Mouse (Mus musculus) urinary bladder, postnatal 36 days (tissue): ENCODE results near the gene Bcl9.
A peak's percentile ranks its signal among the peaks of the same experiment; 100 is the strongest.

ENCODE experiments used
- DNase-seq, 2 experiments: peaks; one replicate each; pipeline ENCODE4 v3.0.0; 2022; ENCODE audit warnings: low spot score in 2 of 2, mixed read lengths in 1 of 2

The Bcl9 gene

GRCm38 (mm10) chr3:97297553-97298432, at the start of gene Bcl9:
TSS of gene Bcl9 (minus strand) at chr3:97297917.
- DNase-seq: peak; percentile 70 to 78

DNA sequence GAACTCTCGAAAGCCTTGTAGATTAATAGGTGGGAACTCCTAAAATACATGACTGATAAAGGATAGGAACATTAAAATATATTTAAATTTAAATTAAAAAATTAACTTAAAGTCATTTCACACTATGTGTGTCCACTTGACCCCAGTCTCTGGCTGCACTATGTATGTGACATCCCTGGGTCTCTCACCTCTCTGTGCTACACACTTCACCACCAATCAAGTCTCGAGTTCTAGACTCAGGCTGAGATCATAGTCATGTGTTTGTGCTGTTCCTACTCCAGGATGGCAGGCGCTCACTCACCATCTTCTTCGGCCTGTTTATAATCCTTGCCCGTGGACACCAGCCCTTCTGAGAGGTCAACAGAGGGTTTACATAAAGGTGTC, 41.5 kb upstream of the Bcl9 start:
- DNase-seq: no peak

- peak; percentile 86 to 87 for DNase-seq
Measured at GRCm38 (mm10) chr3:97338522-97339192, 40.9 kb upstream of the Bcl9 start.

DNA sequence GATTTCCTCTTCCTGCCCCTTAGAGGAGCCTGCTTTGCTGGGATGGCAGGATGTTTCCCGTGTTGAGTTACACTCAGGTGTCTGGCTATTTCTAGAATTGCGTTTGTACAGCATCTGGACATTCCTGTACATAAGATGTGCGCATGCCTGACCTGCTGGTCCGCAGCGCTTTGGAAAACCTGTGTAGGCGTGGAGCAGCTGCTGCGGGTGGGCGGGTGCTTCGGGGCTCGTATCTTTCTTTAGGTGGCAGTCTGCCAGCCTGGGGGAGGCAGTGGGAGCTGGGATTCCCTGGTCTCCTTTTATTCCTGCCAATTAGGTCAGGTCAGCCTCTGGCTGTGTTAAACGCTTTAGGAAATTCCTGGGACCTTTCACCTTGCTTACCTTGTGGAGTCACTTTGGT, 39.6 kb upstream of the Bcl9 start:
- DNase-seq: peak in 1 of 2 experiments; percentile 41

DNA sequence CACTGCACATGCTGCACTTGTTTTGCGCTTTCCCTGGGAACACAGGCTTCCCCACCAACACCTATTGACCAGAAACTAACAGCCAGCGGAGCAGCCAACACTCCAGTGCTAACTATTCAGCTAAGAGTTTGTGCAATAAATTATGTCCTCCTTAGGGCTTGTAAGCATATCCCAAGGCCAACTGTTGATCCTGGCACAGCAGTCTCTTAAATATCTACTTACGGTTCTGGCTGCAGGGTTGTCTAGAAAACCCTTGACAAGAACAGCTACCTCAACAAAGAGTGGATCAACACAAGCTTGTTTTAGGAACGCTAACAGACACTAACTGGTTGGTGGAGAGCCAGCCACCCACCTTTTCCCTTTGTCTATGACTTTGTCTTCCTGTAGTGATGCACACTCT, 38.6 kb upstream of the Bcl9 start:
- DNase-seq: no peak

DNA sequence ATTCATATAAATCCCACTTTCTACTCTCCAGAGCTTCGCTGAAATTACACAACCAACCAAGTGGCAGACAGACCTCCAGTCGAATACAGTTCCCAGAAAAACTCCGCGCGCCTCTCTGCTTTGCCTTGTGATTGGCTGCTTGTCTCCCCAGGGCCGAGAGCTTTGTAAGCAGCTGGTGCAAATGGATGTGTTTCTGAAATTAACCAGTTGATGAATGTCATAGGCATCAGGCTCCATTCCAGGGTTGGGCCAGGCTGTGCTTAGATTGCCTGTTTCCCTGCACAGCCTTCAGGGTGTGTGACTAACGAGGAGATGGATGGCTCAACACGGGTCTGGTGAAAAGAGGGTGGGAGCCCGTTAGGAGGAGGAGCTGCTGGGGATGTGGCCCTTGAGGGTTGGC, 36.9 kb upstream of the Bcl9 start:
- DNase-seq: no peak

DNA sequence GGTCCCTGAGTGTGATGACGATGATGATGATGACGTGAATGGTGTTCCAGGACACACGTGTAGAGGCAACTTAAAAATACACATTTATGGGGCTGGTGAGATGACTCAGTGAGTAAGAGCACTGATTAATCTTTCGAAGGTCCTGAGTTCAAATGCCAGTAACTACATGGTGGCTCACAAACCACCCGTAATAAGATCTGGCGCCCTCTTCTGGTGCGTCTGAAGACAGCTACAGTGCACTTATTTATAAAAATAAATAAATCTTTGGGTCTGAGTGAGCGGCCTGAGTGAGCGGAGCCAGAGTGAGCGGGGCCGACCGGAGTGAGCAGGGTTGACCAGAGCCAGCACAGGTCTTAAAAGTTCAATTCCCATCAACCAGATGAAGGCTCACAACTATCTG, 34.5 kb upstream of the Bcl9 start:
- DNase-seq: peak in 1 of 2 experiments; percentile 9

DNA sequence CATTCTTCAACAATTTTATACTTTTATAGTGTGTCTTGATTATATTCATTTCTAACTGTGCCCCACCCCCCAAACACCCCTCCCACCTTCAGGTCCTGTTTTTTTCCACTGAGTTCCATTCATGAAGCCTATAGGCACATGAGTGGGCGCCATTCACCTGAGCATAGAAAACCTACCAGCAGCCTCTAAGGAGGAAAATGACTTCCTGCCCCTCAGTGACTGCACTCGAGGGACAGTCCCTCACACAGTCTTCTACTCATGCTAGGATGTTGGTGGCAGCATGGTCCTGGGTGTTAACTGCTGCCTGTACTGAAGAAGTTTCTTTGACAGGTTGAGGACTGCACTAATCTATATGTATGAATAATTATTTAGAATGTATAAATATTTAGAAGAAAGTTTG, 30.1 kb upstream of the Bcl9 start:
- DNase-seq: no peak

DNA sequence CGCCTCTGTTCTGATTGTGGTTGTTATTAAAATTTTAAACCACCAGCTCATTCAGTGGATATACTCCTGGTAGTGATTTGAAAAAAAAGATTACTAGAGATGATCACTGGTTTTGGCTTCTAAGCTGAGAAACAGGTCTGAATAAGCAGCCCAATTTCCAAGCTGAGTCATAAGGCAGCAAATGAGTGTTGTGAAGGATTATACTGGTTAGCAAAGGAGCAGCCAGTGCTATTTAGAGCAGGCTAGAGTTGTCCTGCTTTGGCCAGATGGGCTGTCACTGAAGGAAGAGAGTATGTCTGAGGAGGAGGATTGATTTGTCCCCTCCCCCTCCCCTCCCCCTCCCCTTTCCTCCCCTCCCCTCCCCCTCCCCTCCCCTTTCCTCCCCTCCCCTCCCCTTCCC, 29.6 kb upstream of the Bcl9 start:
- no peak for DNase-seq

- no peak for DNase-seq
Measured at GRCm38 (mm10) chr3:97325621-97326345, 28.1 kb upstream of the Bcl9 start.

- no peak for DNase-seq
Measured at GRCm38 (mm10) chr3:97324046-97324445, 26.3 kb upstream of the Bcl9 start.

GRCm38 (mm10) chr3:97317302-97317701, 19.6 kb upstream of the Bcl9 start:
- no peak for DNase-seq

- DNase-seq: no peak
Measured at GRCm38 (mm10) chr3:97313431-97313830, 15.7 kb upstream of the Bcl9 start.

DNA sequence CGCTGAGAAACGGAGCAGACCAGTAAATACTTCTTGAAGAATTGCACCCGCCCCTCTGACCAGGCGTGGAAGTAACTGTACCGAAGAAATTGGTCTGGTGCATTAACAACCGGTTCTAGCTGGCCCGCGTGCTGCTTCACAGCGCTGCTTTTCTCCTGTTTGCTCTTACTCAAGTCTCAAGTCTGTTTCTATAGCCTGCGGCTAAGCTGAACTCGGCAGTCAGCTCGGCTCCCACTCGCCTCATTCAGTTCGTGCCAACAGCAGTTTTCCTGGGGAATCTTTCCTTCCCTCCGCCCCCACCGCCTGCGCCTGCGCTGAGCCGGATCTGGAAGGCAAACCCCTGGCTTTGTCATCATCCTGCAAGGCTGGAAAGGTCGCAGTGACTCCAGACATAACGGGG, 14.3 kb upstream of the Bcl9 start:
- peak; percentile 41 to 52 for DNase-seq

- no peak for DNase-seq
Measured at GRCm38 (mm10) chr3:97309748-97310536, 12.2 kb upstream of the Bcl9 start.

GRCm38 (mm10) chr3:97308440-97308839, 10.7 kb upstream of the Bcl9 start:
- no peak for DNase-seq

DNA sequence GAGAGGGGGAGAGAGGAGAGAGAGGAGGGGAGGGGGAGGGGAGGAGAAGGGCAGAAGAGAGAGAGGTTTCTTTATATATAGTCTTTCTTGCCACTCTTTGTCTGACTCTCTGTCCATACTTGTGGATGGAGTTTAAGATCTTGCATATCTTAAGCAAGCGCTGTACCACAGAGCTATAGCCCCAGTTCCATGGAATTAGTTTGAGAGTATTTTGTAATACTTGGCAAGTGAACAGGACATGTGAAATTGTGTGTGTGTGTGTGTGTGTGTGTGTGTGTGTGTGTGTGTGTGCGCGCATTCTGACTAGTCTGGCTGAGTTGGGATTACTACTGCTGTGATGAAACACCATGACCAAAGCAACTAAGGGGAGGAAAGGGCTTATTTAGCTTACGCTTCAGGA, 8.2 kb upstream of the Bcl9 start:
- no peak for DNase-seq

GRCm38 (mm10) chr3:97301586-97301985, 3.9 kb upstream of the Bcl9 start:
- no peak for DNase-seq

DNA sequence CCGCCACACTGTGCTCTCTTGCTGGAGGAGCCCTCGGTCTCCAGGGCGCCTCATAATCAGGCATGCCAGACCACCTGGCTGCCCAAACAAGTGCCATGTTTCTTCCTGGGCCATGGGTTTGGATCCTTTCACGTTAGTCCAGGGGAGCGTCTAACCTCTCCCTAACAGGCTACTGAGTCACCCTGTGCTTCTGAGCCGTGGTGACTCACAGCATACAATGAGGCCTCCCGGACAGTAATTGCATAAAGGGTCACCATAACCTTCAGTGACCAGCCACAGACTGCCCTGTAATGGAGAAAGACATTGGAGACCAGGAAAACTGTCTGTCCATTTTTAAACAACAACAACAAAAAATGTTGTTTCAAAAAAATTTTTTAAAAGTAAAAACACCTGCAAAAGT, 2.7 kb upstream of the Bcl9 start:
- DNase-seq: no peak

DNA sequence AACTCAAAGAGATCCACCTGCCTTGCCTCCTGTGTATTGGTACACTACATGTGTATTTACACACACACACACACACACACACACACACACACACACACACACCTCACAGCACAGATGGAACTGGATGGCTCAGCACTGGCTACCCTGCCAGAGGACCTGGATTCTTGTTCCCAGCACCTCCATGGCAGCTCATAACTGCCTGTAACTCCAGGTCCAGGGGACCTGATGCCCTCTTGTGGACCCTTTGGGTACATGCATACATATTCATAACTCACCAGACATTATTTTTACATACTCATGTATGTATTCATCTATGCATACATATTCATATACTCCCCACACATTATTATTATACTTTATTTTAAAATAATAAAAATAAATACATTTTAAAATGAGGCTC, 2.2 kb upstream of the Bcl9 start:
- no peak for DNase-seq

GRCm38 (mm10) chr3:97298856-97299465, 1.2 kb upstream of the Bcl9 start:
- DNase-seq: no peak
